Mouse (Mus musculus): ENCODE data around the gene Rexo1. TPM values are rescaled to one million over a fixed set of nuclear protein-coding genes. Genes with fewer than 3 reads are reported as not detected.

Gene Rexo1
- total RNA-seq, 2 experiments from 2014 or later, result 43.9 to 49.3 TPM

DNA sequence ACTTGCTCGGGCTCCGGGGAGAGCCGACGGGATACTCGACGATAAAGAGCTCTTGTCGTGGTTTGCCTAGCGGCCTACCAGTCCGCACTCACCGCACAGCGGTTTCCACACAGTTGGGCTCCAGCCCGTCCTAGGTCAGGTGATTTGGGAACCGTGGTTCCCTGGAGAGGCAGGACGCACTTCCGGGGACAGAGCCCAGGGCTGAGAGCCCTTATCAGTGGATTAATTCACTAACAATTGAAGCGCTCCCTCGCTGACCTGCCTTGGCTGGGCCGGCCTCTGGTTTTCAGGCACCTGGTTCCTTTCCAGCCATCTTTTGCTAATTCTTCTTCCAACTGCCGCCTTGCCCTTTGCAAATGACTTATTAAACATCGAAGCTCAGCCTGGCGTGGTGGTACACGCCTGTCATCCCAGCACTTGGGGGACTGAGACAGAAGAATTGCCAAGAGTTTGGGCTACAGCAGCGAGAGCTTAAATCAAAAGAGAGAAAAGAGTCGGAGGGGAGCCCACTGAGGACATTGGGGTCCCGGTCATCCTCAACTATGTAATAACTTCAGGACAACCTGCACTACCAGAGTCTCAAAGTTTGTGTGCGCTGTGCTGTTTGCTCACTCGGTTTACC is 57.6 kb downstream of the Rexo1 start:
- DNase-seq, result no peak

DNA sequence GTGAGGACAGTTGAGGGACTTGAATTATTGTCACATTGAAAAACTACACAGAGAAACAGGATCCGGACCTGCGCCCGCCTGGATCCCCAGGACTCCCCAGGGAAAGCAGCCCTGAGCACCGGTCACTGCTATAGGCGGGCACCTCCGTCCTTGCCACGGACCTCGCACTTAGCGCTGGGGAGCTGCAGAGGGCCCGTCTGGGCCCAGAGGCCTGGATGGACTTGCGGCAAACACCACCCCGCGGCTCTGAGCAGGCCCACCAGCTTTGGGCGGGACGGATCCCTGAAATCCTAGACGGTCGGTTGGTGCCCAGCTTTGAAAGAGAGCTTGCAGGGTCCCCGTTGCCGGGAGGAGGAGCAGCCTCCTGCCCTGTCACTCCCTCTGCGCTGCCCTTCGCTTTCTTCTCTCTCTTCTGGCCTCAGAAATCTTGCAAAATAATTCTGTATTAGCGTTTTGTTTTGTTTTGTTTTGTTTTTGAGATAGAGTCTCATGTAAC is 58.5 kb downstream of the Rexo1 start:
- no peak for DNase-seq

DNA sequence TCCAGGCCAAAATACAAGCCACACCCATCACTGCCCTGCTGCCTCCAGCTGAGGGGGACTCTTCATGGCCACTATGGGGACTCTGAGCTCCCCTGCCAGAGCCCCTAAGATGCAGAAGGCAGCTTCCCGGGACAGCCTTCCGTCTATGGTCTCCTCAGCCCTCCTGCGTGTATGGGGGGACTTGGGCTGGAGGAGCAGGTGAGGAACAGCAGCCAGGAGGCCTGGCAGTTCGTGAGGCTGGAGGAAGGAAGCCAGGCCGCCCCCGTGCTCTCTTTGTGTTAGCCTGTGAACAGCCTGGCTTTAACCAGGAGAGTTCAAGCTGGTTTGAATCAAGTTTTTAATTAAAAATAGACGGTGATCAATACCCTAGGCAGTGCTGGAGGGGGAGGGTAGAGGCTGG is 59.1 kb downstream of the Rexo1 start:
- DNase-seq, result no peak

DNA sequence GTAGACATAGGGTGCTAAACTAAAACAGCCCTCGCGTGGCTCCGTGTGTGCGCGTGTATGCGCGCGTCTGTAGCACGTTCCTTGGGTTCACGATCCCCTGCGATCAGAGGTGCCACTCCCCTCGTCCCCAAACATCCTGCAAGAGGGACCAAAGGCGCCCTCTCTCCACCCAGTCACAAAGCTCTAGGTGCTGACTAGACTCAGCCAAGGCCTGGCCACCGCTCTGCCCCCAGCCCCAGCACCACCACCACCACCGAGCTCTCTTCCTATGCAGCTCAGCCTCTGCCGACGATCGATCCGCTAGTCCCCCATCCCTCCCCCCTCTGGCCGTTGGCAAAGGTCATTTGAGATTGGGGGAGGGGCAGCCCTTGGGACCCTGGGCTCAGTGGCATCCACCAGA is 64.9 kb downstream of the Rexo1 start:
- DNase-seq, result no peak

DNA sequence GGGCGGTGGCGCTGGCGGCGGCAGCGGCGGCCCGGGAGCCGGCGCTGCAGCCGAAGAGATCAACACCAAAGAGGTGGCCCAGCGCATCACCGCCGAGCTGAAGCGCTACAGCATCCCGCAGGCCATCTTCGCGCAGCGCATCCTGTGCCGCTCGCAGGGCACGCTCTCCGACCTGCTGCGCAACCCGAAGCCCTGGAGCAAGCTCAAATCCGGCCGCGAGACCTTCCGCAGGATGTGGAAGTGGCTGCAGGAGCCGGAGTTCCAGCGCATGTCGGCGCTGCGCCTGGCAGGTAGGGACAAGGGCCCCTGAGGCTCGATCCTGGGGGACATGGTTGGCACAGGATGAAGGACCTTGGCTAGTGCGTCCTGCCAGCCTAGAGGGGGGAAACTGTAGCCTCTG is 65.5 kb downstream of the Rexo1 start:
- no peak for DNase-seq

DNA sequence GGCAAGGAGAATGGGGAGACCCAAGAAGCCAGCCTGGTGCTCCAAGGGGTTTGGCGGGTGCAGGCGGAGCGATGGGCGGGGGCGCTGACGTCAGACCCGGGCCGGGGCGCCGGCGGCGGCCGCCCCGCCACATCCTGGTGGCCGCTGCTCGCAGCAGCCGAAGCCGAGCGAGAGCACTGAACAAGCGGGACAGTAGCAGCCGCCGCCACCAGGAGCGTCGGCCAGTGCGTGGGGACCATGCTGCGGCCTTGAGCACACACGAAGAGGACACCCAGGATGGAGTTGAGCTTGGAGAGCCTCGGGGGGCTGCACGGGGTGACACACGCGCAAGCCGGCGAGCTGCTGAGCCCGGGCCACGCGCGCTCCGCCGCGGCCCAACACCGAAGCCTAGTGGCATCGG is 66.6 kb downstream of the Rexo1 start, which contains the start of gene Onecut3:
Gene Onecut3, plus strand, starts transcription at position 104 of the 400 bp plus-strand sequence.
- no peak for DNase-seq

Small RNA genes lying within 50 kb of the gene (microRNA-seq; reads per million reads assigned to microRNA genes)
- gene Mir6912, result 1.5 to 4.8 reads per million in 2 experiments

Other genes starting within 250 kb of the Rexo1 start
- gene 2310011J03Rik, start 241.0 kb downstream of the Rexo1 start, total RNA-seq (2021), result 10 to 100 TPM; 22.4 to 23.0 TPM
- gene Pcsk4, start 232.1 kb downstream of the Rexo1 start, total RNA-seq (2021), result 1 to 10 TPM; 2.2 to 2.6 TPM
- gene Reep6, start 231.6 kb downstream of the Rexo1 start, total RNA-seq (2021), result 10 to 100 TPM in 1 of 2 experiments, 1 to 10 TPM in 1; 8.6 to 10.3 TPM
- gene Adamtsl5, start 213.1 kb downstream of the Rexo1 start, total RNA-seq (2021), result 1 to 10 TPM; 4.9 to 5.2 TPM
- 10 to 100 TPM; 23.2 to 23.4 TPM for gene Plk5, start 205.1 kb downstream of the Rexo1 start, total RNA-seq (2021)
- gene Mex3d, start 173.9 kb downstream of the Rexo1 start, total RNA-seq (2021), result 10 to 100 TPM; 18.2 to 18.4 TPM
- 100 to 1,000 TPM; 148 to 156 TPM for gene Mbd3, start 162.0 kb downstream of the Rexo1 start, total RNA-seq (2021)
- 100 to 1,000 TPM; 443 to 467 TPM for gene Uqcr11, start 154.7 kb downstream of the Rexo1 start, total RNA-seq (2021)
- gene Tcf3, start 127.9 kb downstream of the Rexo1 start, total RNA-seq (2021), result 10 to 100 TPM; 30.5 to 30.6 TPM
- under 1 TPM in 1 of 2 experiments, not detected in 1; 0.08 TPM for gene Onecut3, start 66.7 kb downstream of the Rexo1 start, total RNA-seq (2021)
- under 1 TPM; 0.25 to 0.35 TPM for gene Atp8b3, start 22.4 kb downstream of the Rexo1 start, total RNA-seq (2021)
- gene Klf16, start 15.8 kb upstream of the Rexo1 start, total RNA-seq (2021), result 10 to 100 TPM; 51.7 to 56.8 TPM
- 100 to 1,000 TPM; 161 to 176 TPM for gene Abhd17a, start 28.8 kb upstream of the Rexo1 start, total RNA-seq (2021)
- 10 to 100 TPM; 41.8 to 44.9 TPM for gene Scamp4, start 41.3 kb upstream of the Rexo1 start, total RNA-seq (2021)
- 1 to 10 TPM; 3.8 to 4.5 TPM for gene Adat3, start 41.3 kb upstream of the Rexo1 start, total RNA-seq (2021)
- 1 to 10 TPM; 2.6 to 3.1 TPM for gene Gm49322, start 44.5 kb upstream of the Rexo1 start, total RNA-seq (2021)
- 100 to 1,000 TPM; 216 to 241 TPM for gene Csnk1g2, start 61.3 kb upstream of the Rexo1 start, total RNA-seq (2021)
- gene Btbd2, start 95.5 kb upstream of the Rexo1 start, total RNA-seq (2021), result 100 to 1,000 TPM; 102 to 106 TPM
- 10 to 100 TPM; 44.7 to 52.3 TPM for gene Mknk2, start 116.6 kb upstream of the Rexo1 start, total RNA-seq (2021)
- 10 to 100 TPM; 16.0 to 16.1 TPM for gene Mob3a, start 140.4 kb upstream of the Rexo1 start, total RNA-seq (2021)
- 10 to 100 TPM; 49.7 to 57.0 TPM for gene Izumo4, start 140.6 kb upstream of the Rexo1 start, total RNA-seq (2021)
- 100 to 1,000 TPM; 142 to 147 TPM for gene Ap3d1, start 180.7 kb upstream of the Rexo1 start, total RNA-seq (2021)
- 10 to 100 TPM; 48.6 to 61.9 TPM for gene Dot1l, start 193.6 kb upstream of the Rexo1 start, total RNA-seq (2021)
- 10 to 100 TPM; 43.8 to 47.1 TPM for gene Sf3a2, start 236.6 kb upstream of the Rexo1 start, total RNA-seq (2021)
- 10 to 100 TPM; 73.8 to 74.5 TPM for gene Plekhj1, start 237.1 kb upstream of the Rexo1 start, total RNA-seq (2021)
- gene Amh, start 243.7 kb upstream of the Rexo1 start, total RNA-seq (2021), result 1 to 10 TPM; 3.9 to 4.2 TPM

Data from layer of hippocampus, postnatal 36 days (tissue).